Mouse (Mus musculus) erythroblast, embryonic 14.5 days (primary cell): Measurements from ENCODE around the gene Galnt9. TPM values are rescaled to one million over a fixed set of nuclear protein-coding genes. Genes with fewer than 3 reads are reported as not detected.

Experiments used
- H3K27me3 ChIP-seq: 2 replicates; pipeline ENCODE4 v1.6.1; 2012; ENCODE audit warnings: inconsistent platforms; ENCODE audit not compliant: control insufficient read depth
- H3K36me3 ChIP-seq: 2 replicates; pipeline ENCODE4 v1.6.1; 2012; ENCODE audit warnings: mild to moderate bottlenecking, inconsistent platforms; ENCODE audit not compliant: control insufficient read depth
- H3K4me1 ChIP-seq: 2 replicates; pipeline ENCODE4 v1.6.1; 2012; ENCODE audit warnings: inconsistent platforms; ENCODE audit not compliant: control insufficient read depth
- H3K4me3 ChIP-seq: replicated peaks from 2 replicates; pipeline ENCODE3; 2012; ENCODE audit warnings: moderate library complexity, mild to moderate bottlenecking, inconsistent platforms
- H3K9me3 ChIP-seq: 2 replicates; pipeline ENCODE4 v1.6.1; 2012; ENCODE audit warnings: low read length, inconsistent platforms, mixed read lengths; ENCODE audit not compliant: control insufficient read depth
- GATA1 ChIP-seq: IDR thresholded peaks from 2 replicates; pipeline ENCODE4 v1.6.1; 2012; ENCODE audit warnings: low read length, inconsistent platforms, mixed read lengths
- TAL1 ChIP-seq: IDR thresholded peaks from 3 replicates; pipeline ENCODE4 v1.6.1; 2012; ENCODE audit warnings: low read length, inconsistent platforms, mixed read lengths
- polyA plus RNA-seq: library from polyadenylated mRNA; stranded (reverse); fragments of >175 nt; gene quantifications from 2 replicates; pipeline ENCODE4 v1.2.3, GENCODE M21; 2012

Gene Galnt9
- polyA plus RNA-seq, 1 experiment, result 0.04 TPM

DNA sequence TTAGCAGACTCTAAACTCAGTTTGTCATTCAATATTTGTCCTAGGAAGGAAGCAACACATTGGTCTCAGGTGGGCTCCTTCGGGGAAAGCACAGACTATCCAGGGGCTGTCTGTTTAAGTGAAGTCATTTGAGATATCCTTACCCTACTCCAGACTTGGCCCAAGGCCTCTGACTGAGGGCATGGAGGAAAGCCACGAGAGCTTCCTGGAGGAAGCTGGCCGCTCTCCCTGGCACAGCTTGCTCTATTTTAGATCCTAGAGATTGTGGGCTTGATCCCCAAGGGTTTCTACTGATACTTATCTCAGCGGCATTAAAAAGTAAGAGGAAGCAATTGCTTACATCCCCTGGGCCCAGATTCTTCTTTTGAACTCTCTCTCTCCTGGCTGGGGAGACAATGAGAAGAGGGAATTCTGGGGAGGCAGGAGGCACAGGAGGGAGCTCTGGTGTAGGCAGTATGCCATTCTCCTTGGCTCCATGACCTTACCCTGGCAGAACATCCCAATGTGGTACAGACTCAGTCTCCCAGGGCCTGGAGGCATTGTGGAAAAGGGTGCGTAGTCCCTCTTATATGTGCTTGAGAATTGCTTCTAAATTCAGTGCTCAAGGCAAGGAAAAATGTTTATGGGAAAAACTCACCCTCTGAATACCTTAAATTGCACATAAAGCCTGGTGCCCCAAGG, 2.7 kb downstream of the Galnt9 start:
- TF ChIP-seq TAL1, result no peak
- Histone ChIP-seq H3K27me3 (peaks cover 53% of the 10 kb centered on the region), H3K36me3 (no peaks in the 10 kb centered on the region), H3K9me3 (no peaks in the 10 kb centered on the region), H3K4me3 (no peak overlapping the region), H3K4me1 (no peaks in the 10 kb centered on the region)

DNA sequence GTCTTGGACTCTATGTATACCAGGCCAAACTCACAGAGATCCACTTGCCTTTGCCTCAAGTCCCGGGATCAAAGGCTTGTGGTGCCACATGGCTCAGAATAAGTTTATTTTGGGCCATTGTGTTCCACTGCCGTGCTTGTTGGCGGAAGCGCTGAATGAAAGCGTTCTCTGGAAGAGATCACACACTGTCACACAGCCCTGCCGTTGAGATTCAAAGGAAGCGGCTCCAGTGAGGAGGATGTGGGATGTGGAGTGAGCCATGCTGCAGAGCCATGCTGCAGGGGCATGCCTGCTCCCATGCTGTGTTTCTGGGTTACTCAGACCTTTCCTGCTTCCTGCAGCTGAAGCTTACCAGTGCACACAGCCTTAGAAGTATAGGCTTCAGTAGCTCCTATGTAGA, 4.3 kb downstream of the Galnt9 start:
- TF ChIP-seq GATA1 (no peak), TAL1 (no peak)
- no peaks in the 10 kb centered on the region for H3K36me3 ChIP-seq
- no peaks in the 10 kb centered on the region for H3K4me1 ChIP-seq
- H3K9me3 ChIP-seq, result no peaks in the 10 kb centered on the region
- peaks cover 44% of the 10 kb centered on the region for H3K27me3 ChIP-seq
- H3K4me3 ChIP-seq, result no peak overlapping the region

DNA sequence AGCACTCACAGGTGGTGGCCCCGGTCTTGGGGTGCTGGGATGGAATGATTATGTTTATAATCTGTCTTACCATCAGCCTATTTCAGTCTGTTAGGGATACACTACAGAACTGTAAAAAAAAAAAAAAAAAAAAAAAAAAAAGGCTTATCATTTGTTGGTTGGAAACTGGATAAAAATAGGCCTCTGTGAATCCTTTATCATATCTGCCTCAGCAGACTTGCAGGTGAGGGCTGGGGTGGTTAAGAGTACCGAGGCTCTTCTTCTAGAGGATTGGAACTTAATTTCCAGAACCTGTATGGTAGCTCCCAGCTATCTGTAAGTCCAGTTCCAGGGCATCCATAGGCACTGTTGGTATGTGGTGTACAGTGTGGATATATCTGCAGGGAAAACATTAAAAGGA, 6.0 kb downstream of the Galnt9 start:
- Histone ChIP-seq H3K27me3 (peaks cover 27% of the 10 kb centered on the region), H3K36me3 (no peaks in the 10 kb centered on the region), H3K4me3 (no peak overlapping the region), H3K9me3 (peaks cover 2% of the 10 kb centered on the region; the same call in 1 of the 2 replicates), H3K4me1 (no peaks in the 10 kb centered on the region)
- no peak for TF ChIP-seq GATA1
- no peak for TF ChIP-seq TAL1

DNA sequence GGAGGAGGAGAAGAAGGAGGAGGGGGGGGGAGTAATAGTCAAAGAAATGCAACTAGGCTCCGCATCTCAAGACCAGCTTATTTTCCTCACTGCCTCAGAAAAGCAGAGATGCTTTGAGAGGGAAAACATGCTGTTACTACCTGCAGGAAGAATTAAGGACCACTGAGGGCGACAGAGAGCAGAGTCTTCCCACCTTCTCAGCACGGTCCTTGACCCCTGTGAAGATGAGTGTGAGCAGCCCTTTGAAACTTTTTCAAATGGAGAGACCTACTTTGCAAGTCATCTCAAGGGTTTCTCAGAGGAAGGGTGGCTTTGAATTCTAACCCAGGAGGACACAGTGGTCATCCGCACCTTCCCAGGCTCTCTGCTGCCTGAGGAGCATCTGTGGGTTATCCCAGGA, 6.7 kb downstream of the Galnt9 start:
- TF ChIP-seq GATA1 (no peak), TAL1 (no peak)
- peaks cover 2% of the 10 kb centered on the region; the same call in 1 of the 2 replicates for H3K9me3 ChIP-seq
- H3K4me3 ChIP-seq, result no peak overlapping the region
- no peaks in the 10 kb centered on the region for H3K36me3 ChIP-seq
- peaks cover 20% of the 10 kb centered on the region for H3K27me3 ChIP-seq
- no peaks in the 10 kb centered on the region for H3K4me1 ChIP-seq

DNA sequence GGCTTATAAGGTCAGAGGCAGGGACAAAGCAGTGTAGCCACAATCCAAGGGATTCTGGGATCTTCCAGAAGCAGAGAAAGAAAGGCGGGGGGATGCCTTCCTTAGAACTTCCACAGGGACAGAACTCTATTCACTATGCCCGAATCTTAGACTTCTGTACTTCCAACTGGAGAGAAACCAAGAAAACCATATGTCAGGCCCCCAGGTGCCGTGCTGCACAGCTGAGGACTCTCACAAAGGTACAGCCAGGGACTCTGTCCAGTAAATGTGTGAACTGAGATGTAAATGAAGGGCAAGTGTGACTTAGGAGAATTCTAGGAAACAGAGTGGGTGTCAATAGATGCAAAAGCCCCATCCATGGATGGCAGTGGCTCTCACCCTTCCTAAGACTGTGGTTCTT, 7.8 kb downstream of the Galnt9 start:
- no peaks in the 10 kb centered on the region for H3K36me3 ChIP-seq
- H3K27me3 ChIP-seq, result peaks cover 11% of the 10 kb centered on the region
- H3K9me3 ChIP-seq, result peaks cover 2% of the 10 kb centered on the region; the same call in 1 of the 2 replicates
- no peak overlapping the region for H3K4me3 ChIP-seq
- TF ChIP-seq GATA1 (no peak), TAL1 (no peak)
- H3K4me1 ChIP-seq, result no peaks in the 10 kb centered on the region

DNA sequence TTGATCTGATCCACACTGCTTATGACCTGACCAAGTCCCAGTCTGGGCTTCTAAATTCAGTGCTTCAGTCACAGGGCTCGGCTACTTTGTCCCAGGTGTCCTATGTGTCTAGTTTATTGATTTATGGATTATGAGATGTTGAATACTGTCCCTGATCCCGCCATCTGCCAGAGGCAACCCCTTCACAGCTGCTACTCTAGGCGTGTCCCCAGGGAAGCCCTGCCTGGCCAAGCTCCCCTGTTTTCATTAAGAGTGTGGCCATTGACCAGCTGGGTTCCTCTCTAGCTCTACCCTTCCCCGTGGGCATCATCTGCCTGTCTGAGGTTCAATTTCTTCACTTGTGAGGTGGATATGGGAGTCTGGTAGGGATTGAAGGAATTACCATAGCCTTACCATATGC, 9.2 kb downstream of the Galnt9 start:
- no peaks in the 10 kb centered on the region for H3K36me3 ChIP-seq
- H3K9me3 ChIP-seq, result peaks cover 2% of the 10 kb centered on the region; the same call in 1 of the 2 replicates
- H3K4me3 ChIP-seq, result no peak overlapping the region
- H3K27me3 ChIP-seq, result peaks cover 5% of the 10 kb centered on the region
- no peaks in the 10 kb centered on the region for H3K4me1 ChIP-seq
- TF ChIP-seq TAL1 (no peak), GATA1 (no peak)

DNA sequence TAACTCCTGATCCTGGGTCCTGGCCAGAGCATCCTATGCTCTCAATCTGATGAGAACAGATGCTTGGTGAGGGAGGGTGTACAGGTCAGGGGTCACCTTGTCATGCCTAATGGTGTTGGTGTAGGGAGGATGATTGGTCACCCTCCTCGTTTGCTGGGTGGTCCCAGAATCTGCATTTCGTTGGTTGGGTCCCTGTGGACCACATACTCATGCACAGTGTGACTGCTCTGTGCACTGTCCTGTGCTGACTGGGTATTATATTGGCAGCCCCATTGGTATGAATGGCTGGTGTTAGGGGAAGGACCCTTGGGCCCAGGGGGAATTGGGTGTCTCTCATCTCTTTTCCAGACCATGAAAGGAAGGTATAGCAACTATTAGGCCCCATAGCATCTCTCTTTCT, 11.0 kb downstream of the Galnt9 start:
- H3K9me3 ChIP-seq, result peaks cover 2% of the 10 kb centered on the region; the same call in 1 of the 2 replicates
- H3K4me1 ChIP-seq, result no peaks in the 10 kb centered on the region
- no peak overlapping the region for H3K4me3 ChIP-seq
- no peaks in the 10 kb centered on the region for H3K27me3 ChIP-seq
- no peaks in the 10 kb centered on the region for H3K36me3 ChIP-seq
- TF ChIP-seq GATA1, result no peak

DNA sequence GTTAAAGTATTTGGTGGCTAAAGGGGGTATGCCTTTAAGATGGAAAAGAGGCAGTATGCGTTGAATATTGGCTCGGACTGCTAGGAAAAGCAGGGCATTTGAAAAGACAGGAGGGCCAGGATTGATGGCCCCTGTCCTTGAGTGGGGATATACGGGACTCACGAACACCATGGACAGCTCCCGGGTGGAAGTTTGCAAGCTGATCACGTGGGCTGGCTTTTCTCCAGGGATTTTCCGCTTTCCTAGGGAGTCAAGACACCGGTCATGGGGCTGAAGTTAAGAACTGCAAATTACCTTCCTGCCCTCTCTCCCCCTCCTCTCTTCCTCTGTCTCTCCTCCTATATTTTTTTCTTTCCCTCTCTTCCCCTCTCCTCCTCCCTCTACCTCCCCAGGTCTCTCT, 14.2 kb downstream of the Galnt9 start:
- Histone ChIP-seq H3K27me3 (no peaks in the 10 kb centered on the region), H3K4me1 (no peaks in the 10 kb centered on the region), H3K9me3 (peaks cover 2% of the 10 kb centered on the region; the same call in 1 of the 2 replicates), H3K36me3 (no peaks in the 10 kb centered on the region), H3K4me3 (no peak overlapping the region)
- TF ChIP-seq GATA1 (no peak), TAL1 (no peak)

DNA sequence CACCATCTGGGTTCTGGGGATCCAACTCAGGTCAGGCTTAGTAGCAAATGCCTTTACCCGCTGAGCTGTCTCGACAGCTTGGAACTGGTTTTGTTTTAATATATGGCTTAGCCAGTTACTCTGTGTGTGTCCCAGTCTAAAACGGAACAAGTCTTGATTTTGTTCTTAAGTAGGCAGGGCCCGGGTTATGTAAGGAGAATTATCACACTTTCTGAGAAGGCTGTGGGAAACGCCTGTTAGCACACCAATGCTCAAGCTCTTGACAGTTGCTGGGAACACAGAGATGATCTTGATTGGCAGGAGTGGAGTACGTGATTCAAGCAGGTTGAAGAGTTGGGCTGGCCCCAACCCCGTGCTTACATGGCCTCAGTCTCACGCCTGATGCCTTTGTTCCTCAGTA, 15.5 kb downstream of the Galnt9 start:
- H3K36me3 ChIP-seq, result no peaks in the 10 kb centered on the region
- no peak overlapping the region for H3K4me3 ChIP-seq
- H3K4me1 ChIP-seq, result no peaks in the 10 kb centered on the region
- no peaks in the 10 kb centered on the region for H3K27me3 ChIP-seq
- no peaks in the 10 kb centered on the region for H3K9me3 ChIP-seq
- TF ChIP-seq GATA1 (no peak), TAL1 (no peak)

DNA sequence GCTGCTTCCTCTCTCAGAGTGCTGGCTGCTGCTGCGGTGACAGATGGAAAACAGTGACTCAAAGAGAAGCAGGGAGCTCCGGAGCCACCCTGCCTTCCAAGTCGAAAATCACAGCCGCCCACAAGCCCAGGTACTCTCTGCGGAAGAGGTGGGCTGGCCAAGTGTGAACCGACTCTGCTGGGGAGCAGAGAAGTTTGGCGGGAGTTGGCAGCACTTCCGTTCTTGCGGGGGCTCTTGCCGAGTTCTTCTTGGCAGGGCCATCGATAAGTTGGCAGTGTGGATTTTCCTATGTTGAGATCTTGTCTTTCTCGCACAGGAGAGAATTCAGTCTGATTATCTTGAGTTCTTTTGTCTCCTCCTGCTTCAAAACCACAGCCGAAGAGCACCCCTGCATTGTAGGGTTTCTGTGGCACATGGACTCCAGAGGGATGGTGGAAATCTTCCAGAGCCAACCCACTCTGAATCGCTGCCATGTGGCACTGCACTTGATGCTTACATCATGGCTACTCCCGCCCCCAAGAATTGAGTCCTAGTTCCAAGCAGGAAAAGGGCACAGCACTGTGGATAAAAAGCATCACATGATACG, 18.7 kb downstream of the Galnt9 start:
- TF ChIP-seq GATA1 (no peak), TAL1 (no peak)
- no peaks in the 10 kb centered on the region for H3K27me3 ChIP-seq
- H3K36me3 ChIP-seq, result no peaks in the 10 kb centered on the region
- H3K4me3 ChIP-seq, result no peak overlapping the region
- peaks cover 14% of the 10 kb centered on the region for H3K4me1 ChIP-seq
- H3K9me3 ChIP-seq, result no peaks in the 10 kb centered on the region
